Mouse (Mus musculus) frontal cortex, adult 2 months (tissue): ENCODE data around the gene Aph1a. TPM values are rescaled to one million over a fixed set of nuclear protein-coding genes. Genes with fewer than 3 reads are reported as not detected.
A peak's percentile ranks its signal among the peaks of the same experiment; 100 is the strongest.
"Not testable (repeated sequence)": the region's sequence is repeated elsewhere in the genome, so short reads cannot be mapped to it uniquely, and the experiment has no call there.

Experiments
- DNase-seq, 2 experiments: peaks; one replicate each; pipeline ENCODE4 v3.0.0; 2022; ENCODE audit warnings: low spot score in 1 of 2; ENCODE audit errors: extremely low spot score in 1 of 2
- polyA plus RNA-seq: library from polyadenylated mRNA; depleted of rRNA; stranded (reverse); fragments of >200 nt; gene quantifications from 2 replicates; pipeline ENCODE4 v1.2.3, GENCODE M21; 2012

The Aph1a gene
- polyA plus RNA-seq, 1 experiment = 75.5 TPM

- DNase-seq = no peak
Observed at GRCm38 (mm10) chr3:95884400-95884799, 9.4 kb upstream of the Aph1a start.

- DNase-seq = no peak
Observed at GRCm38 (mm10) chr3:95887596-95887995, 6.2 kb upstream of the Aph1a start.

- no peak for DNase-seq
Observed at GRCm38 (mm10) chr3:95889664-95890063, 4.1 kb upstream of the Aph1a start.

- no peak for DNase-seq
Observed at GRCm38 (mm10) chr3:95891211-95892065, 2.3 kb upstream of the Aph1a start, which contains the start of gene BC028528. BC028528 (minus strand) TSS chr3:95892005.

GRCm38 (mm10) chr3:95892066-95893052, 1.4 kb upstream of the Aph1a start:
- DNase-seq = no peak

GRCm38 (mm10) chr3:95893126-95893525, 643 bp upstream of the Aph1a start:
- no peak for DNase-seq

GRCm38 (mm10) chr3:95894317-95895160, 770 bp downstream of the Aph1a start:
- DNase-seq = peak in 1 of 2 experiments; percentile 50

GRCm38 (mm10) chr3:95895501-95895900, 1.7 kb downstream of the Aph1a start:
- not testable (repeated sequence) for DNase-seq

GRCm38 (mm10) chr3:95899800-95900524, 6.2 kb downstream of the Aph1a start:
- DNase-seq = no peak

- DNase-seq = no peak
Observed at GRCm38 (mm10) chr3:95901616-95902372, 8.0 kb downstream of the Aph1a start.

- no peak for DNase-seq
Observed at GRCm38 (mm10) chr3:95902373-95902625, 8.5 kb downstream of the Aph1a start.

GRCm38 (mm10) chr3:95902643-95903042, 8.9 kb downstream of the Aph1a start:
- no peak for DNase-seq

- DNase-seq = no peak
Observed at GRCm38 (mm10) chr3:95903753-95904502, 10.2 kb downstream of the Aph1a start.

GRCm38 (mm10) chr3:95904568-95904967, 10.8 kb downstream of the Aph1a start, which contains the start of gene Car14:
Car14 (minus strand) TSS chr3:95904691.
- no peak for DNase-seq

GRCm38 (mm10) chr3:95905146-95905939, 11.6 kb downstream of the Aph1a start:
- DNase-seq = peak in 1 of 2 experiments; percentile 53

GRCm38 (mm10) chr3:95905940-95906492, 12.2 kb downstream of the Aph1a start:
- peak in 1 of 2 experiments; percentile 59 for DNase-seq

GRCm38 (mm10) chr3:95906860-95907259, 13.1 kb downstream of the Aph1a start:
- no peak for DNase-seq
